32 mouse cellular contexts compared by ENCODE assay signal in genomic region chr1:88661209-88661608, GRCm38 (mm10). TPM values are rescaled to one million over a fixed set of nuclear protein-coding genes. Genes with fewer than 3 reads are reported as not detected.
DNase-seq lines count a peak whose midpoint lies in the region; ATAC-seq lines count a peak whose summit lies in the region.
"Had no signal": no experiment of that assay in that cellular context is flagged by ENCODE, and none has a peak within 500 bp of the region (broad histone marks: within the 10 kb centered on the region; RNA-seq: fewer than 3 reads in every experiment).

No protein-coding gene starts in this region.

- peaks cover 23% of the 10 kb centered on the region for H3K4me1 ChIP-seq in midbrain, embryonic 10.5 days
- H3K4me1 ChIP-seq: embryonic facial prominence, embryonic 12.5 days; limb, embryonic 12.5 days; liver, embryonic 15.5 days had no signal

- DNase-seq in 3134 (ENCODE audit: extremely low read depth, insufficient read length, low spot score): peak; percentile 71
- peak; percentile 51 for DNase-seq in CD4-positive helper T cell, adult 2 months (ENCODE audit: low read depth, low spot score)
- no peak for DNase-seq in layer of hippocampus, adult 11-12 months (ENCODE audit: low spot score)
- DNase-seq in midbrain, embryonic 10.5 days (ENCODE audit: low spot score): no peak
- no peak for DNase-seq in ovary, postnatal 36 days (ENCODE audit: low spot score)
- DNase-seq: adrenal gland, postnatal 14 days; B cell, adult 2 months; cerebellum, adult 11 months; cerebellum, adult 9-11 months; embryo, embryonic 11 days; gastrocnemius, adult 2 months; gastrocnemius, postnatal 36 days; heart, postnatal 10 days; kidney, adult 8-10 months; kidney, postnatal 4 days; midbrain, embryonic 14.5 days; right cerebral cortex, postnatal 4 days; thymus, adult 2 months; thymus, postnatal 4 days had no signal

- peaks cover 6% of the 10 kb centered on the region; the same call in 1 of the 2 replicates for H3K27me3 ChIP-seq in midbrain, embryonic 10.5 days (ENCODE audit: low read depth, poor library complexity, severe bottlenecking)
- H3K27me3 ChIP-seq: embryonic facial prominence, embryonic 12.5 days; forebrain, embryonic 15.5 days; heart, embryonic 13.5 days; limb, embryonic 12.5 days; liver, embryonic 15.5 days; lung, embryonic 15.5 days had no signal

- ATAC-seq in activated CD4-positive, CD25-positive, alpha-beta regulatory T cell, adult 4 months: peak; percentile 41
- peak; percentile 48; the same call in 1 of the 2 replicates for ATAC-seq in megakaryocyte progenitor cell, adult 5-6 weeks (replicated peaks; ENCODE audit: poor library complexity)
- ATAC-seq: forebrain, embryonic 15.5 days; hindbrain, embryonic 16.5 days; intestine, embryonic 16.5 days had no signal

- H3K4me3 ChIP-seq in midbrain, embryonic 10.5 days: no peak overlapping the region
- H3K4me3 ChIP-seq: embryonic facial prominence, embryonic 12.5 days; forebrain, embryonic 15.5 days; gastrocnemius, adult 2 months; heart, embryonic 13.5 days; hindbrain, embryonic 10.5 days; limb, embryonic 12.5 days; liver, embryonic 15.5 days; lung, embryonic 15.5 days had no signal

- 92% methylated on average over 3 of the region's 3 CpGs for WGBS in midbrain, embryonic 10.5 days

- H3K27ac ChIP-seq in midbrain, embryonic 10.5 days (replicated peaks): no peak overlapping the region
- H3K27ac ChIP-seq: embryonic facial prominence, embryonic 12.5 days; forebrain, embryonic 15.5 days; gastrocnemius, adult 2 months; heart, embryonic 13.5 days; hindbrain, embryonic 10.5 days; kidney, postnatal 0 days; limb, embryonic 12.5 days; liver, embryonic 15.5 days; lung, embryonic 15.5 days; stomach, postnatal 0 days had no signal

- H3K36me3 ChIP-seq in midbrain, embryonic 10.5 days: no peaks in the 10 kb centered on the region
- H3K36me3 ChIP-seq: embryonic facial prominence, embryonic 12.5 days; forebrain, embryonic 15.5 days; heart, embryonic 13.5 days; hindbrain, embryonic 10.5 days; limb, embryonic 12.5 days; liver, embryonic 15.5 days; lung, embryonic 15.5 days had no signal

- H3K9me3 ChIP-seq in midbrain, embryonic 10.5 days (replicated peaks): no peaks in the 10 kb centered on the region
- H3K9me3 ChIP-seq: embryonic facial prominence, embryonic 12.5 days; forebrain, embryonic 15.5 days; heart, embryonic 13.5 days; hindbrain, embryonic 10.5 days; limb, embryonic 12.5 days; liver, embryonic 15.5 days; lung, embryonic 15.5 days had no signal

RNA-seq across cellular contexts. Expression of gene Arl4c, which starts 40.8 kb away (rescaled TPM):
- polyA plus RNA-seq in activated CD4-positive, CD25-positive, alpha-beta regulatory T cell, adult 4 months (2017; shearing (Covaris generic)): 10 to 100 TPM; 17.3 to 19.6 TPM
- total RNA-seq in megakaryocyte progenitor cell, adult 5-6 weeks (2015): 3.3 and 5.5 TPM in 2 replicates
- total RNA-seq in megakaryocyte progenitor cell, adult 5-6 weeks (2017): 4.5 and 5.0 TPM in 2 replicates
- 18.6 and 22.4 TPM in 2 replicates for polyA plus RNA-seq in midbrain, embryonic 10.5 days (2016; fragmentation: Nextera tagmentation; extraction: Ambion mirVana)

Comparison
In these comparisons a context has a peak if more than half of its experiments do, and no peak if none do; other contexts are left out.
1. DNase-seq: peak in 3134 (single experiment) and CD4-positive helper T cell, adult 2 months (single experiment); none in layer of hippocampus, adult 11-12 months (single experiment), midbrain, embryonic 10.5 days (single experiment) and ovary, postnatal 36 days (single experiment).